Mouse (Mus musculus) intestine, embryonic 16.5 days (tissue): ENCODE measurements around the gene Taf8. TPM values are rescaled to one million over a fixed set of nuclear protein-coding genes. Genes with fewer than 3 reads are reported as not detected.

Experiments used
- ATAC-seq: fragments of 200-750 bp; cut with Nextera tagmentation; 2 replicates; pipeline ENCODE4 v1.8.0; 2017; ENCODE audit warnings: moderate TSS enrichment, moderate library complexity
- H3K27ac ChIP-seq: fragments of 300-500 bp; sonication (generic); 2 replicates; pipeline ENCODE4 v1.5.1; 2014; ENCODE audit warnings: mild to moderate bottlenecking, low read length
- H3K27me3 ChIP-seq: fragments of 300-500 bp; sonication (generic); replicated peaks from 2 replicates; pipeline ENCODE4 v1.6.1; 2014; ENCODE audit warnings: low read length, control low read depth, mixed read lengths; ENCODE audit not compliant: control insufficient read depth, insufficient read depth
- H3K36me3 ChIP-seq: fragments of 300-500 bp; sonication (generic); 2 replicates; pipeline ENCODE4 v1.6.1; 2014; ENCODE audit warnings: low read length, control low read depth; ENCODE audit not compliant: control insufficient read depth, insufficient read depth
- H3K4me1 ChIP-seq: fragments of 300-500 bp; sonication (generic); 2 replicates; pipeline ENCODE4 v1.6.1; 2014; ENCODE audit warnings: low read length, control low read depth, mixed read lengths; ENCODE audit not compliant: control insufficient read depth, insufficient read depth
- H3K4me2 ChIP-seq: fragments of 300-500 bp; sonication (generic); 2 replicates; pipeline ENCODE4 v1.6.1; 2014; ENCODE audit warnings: low read depth, low read length, control low read depth
- H3K4me3 ChIP-seq: fragments of 300-500 bp; sonication (generic); 2 replicates; pipeline ENCODE4 v1.5.1; 2014; ENCODE audit warnings: mild to moderate bottlenecking, low read length
- H3K9ac ChIP-seq: fragments of 300-500 bp; sonication (generic); 2 replicates; pipeline ENCODE4 v1.6.1; 2014; ENCODE audit warnings: low read depth, low read length
- H3K9me3 ChIP-seq: fragments of 300-500 bp; sonication (generic); 2 replicates; pipeline ENCODE4 v1.6.1; 2016; ENCODE audit warnings: low read length, control low read depth; ENCODE audit not compliant: control insufficient read depth
- WGBS: fragments of 180-500 bp; shearing (Covaris S2); extraction: QIAGEN DNeasy Blood & Tissue Kit; methylation state at CpG from one replicate; pipeline ENCODE4 v1.1.7; 2014; 5-methylcytosine and 5-hydroxymethylcytosine counted together
- polyA plus RNA-seq: library from polyadenylated mRNA; unstranded; fragments of >200 nt; fragmentation: Nextera tagmentation; extraction: Ambion mirVana; gene quantifications from 2 replicates; pipeline ENCODE4 v1.2.1, GENCODE M21; 2015

The Taf8 gene
- polyA plus RNA-seq, 1 experiment from 2014 or later, result 20.4 TPM

- peak overlapping the region; percentile 91 for H3K27ac ChIP-seq
- peak overlapping the region; percentile 24 for H3K4me2 ChIP-seq
- peak; percentile 79 for ATAC-seq
- H3K9me3 ChIP-seq, result no peaks in the 10 kb centered on the region
- WGBS, result 19% methylated on average over 8 of the region's 8 CpGs
- peak overlapping the region; percentile 12 for H3K9ac ChIP-seq
- H3K4me3 ChIP-seq, result no peak overlapping the region
- no peaks in the 10 kb centered on the region for H3K36me3 ChIP-seq
- no peaks in the 10 kb centered on the region for H3K27me3 ChIP-seq
- H3K4me1 ChIP-seq, result peaks cover 67% of the 10 kb centered on the region
Measured at GRCm38 (mm10) chr17:47448523-47449372, 53.3 kb downstream of the Taf8 start.

- H3K27me3 ChIP-seq, result no peaks in the 10 kb centered on the region
- H3K4me2 ChIP-seq, result no peak overlapping the region
- no peak for ATAC-seq
- H3K4me1 ChIP-seq, result peaks cover 58% of the 10 kb centered on the region
- 80% methylated on average over 11 of the region's 11 CpGs for WGBS
- H3K9ac ChIP-seq, result peak overlapping the region; percentile 37; the same call in 1 of the 2 replicates
- H3K4me3 ChIP-seq, result no peak overlapping the region
- H3K36me3 ChIP-seq, result no peaks in the 10 kb centered on the region
- H3K27ac ChIP-seq, result peak overlapping the region; percentile 77
- no peaks in the 10 kb centered on the region for H3K9me3 ChIP-seq
Measured at GRCm38 (mm10) chr17:47446561-47446960, 55.5 kb downstream of the Taf8 start.

- Histone ChIP-seq H3K36me3 (no peaks in the 10 kb centered on the region), H3K9me3 (no peaks in the 10 kb centered on the region), H3K4me3 (no peak overlapping the region), H3K27me3 (no peaks in the 10 kb centered on the region), H3K4me2 (peak overlapping the region; percentile 10; the same call in 1 of the 2 replicates), H3K9ac (peak overlapping the region; percentile 37; the same call in 1 of the 2 replicates), H3K27ac (peak overlapping the region; percentile 77), H3K4me1 (peaks cover 58% of the 10 kb centered on the region)
- WGBS, result 51% methylated on average over 9 of the region's 9 CpGs
- ATAC-seq, result no peak
Measured at GRCm38 (mm10) chr17:47446025-47446424, 56.1 kb downstream of the Taf8 start.

GRCm38 (mm10) chr17:47445518-47445917 is 56.6 kb downstream of the Taf8 start:
- Histone ChIP-seq H3K4me3 (no peak overlapping the region), H3K36me3 (no peaks in the 10 kb centered on the region), H3K27ac (peak overlapping the region; percentile 77), H3K4me1 (peaks cover 60% of the 10 kb centered on the region), H3K9me3 (no peaks in the 10 kb centered on the region), H3K4me2 (peak overlapping the region; percentile 10; the same call in 1 of the 2 replicates), H3K27me3 (no peaks in the 10 kb centered on the region), H3K9ac (0 out of 2 replicates have a peak overlapping the region, but pooled peaks have one; percentile 48)
- 55% methylated on average over 11 of the region's 11 CpGs for WGBS
- no peak for ATAC-seq

- Histone ChIP-seq H3K36me3 (no peaks in the 10 kb centered on the region), H3K4me2 (no peak overlapping the region), H3K27me3 (no peaks in the 10 kb centered on the region), H3K9ac (peak overlapping the region; percentile 11; the same call in 1 of the 2 replicates), H3K9me3 (no peaks in the 10 kb centered on the region), H3K4me3 (no peak overlapping the region), H3K4me1 (peaks cover 61% of the 10 kb centered on the region), H3K27ac (0 out of 2 replicates have a peak overlapping the region, but pooled peaks have one; percentile 33)
- 67% methylated on average over 6 of the region's 6 CpGs for WGBS
- ATAC-seq, result no peak
Measured at GRCm38 (mm10) chr17:47444113-47444512, 58.0 kb downstream of the Taf8 start.

- Histone ChIP-seq H3K27ac (peak overlapping the region; percentile 91), H3K9ac (peak overlapping the region; percentile 62), H3K4me2 (no peak overlapping the region), H3K27me3 (no peaks in the 10 kb centered on the region), H3K9me3 (no peaks in the 10 kb centered on the region), H3K4me3 (no peak overlapping the region), H3K4me1 (peaks cover 64% of the 10 kb centered on the region), H3K36me3 (no peaks in the 10 kb centered on the region)
- ATAC-seq, result no peak
- WGBS, result 82% methylated on average over 3 of the region's 3 CpGs
Measured at GRCm38 (mm10) chr17:47442271-47442670, 59.8 kb downstream of the Taf8 start.

- peak overlapping the region; percentile 62 for H3K9ac ChIP-seq
- 0 out of 2 replicates have a peak overlapping the region, but pooled peaks have one; percentile 2 for H3K4me2 ChIP-seq
- 54% methylated on average over 19 of the region's 19 CpGs for WGBS
- ATAC-seq, result peak; percentile 58
- no peaks in the 10 kb centered on the region for H3K9me3 ChIP-seq
- H3K27ac ChIP-seq, result peak overlapping the region; percentile 91
- H3K4me1 ChIP-seq, result peaks cover 62% of the 10 kb centered on the region
- 0 out of 2 replicates have a peak, but pooled peaks cover under 1% of the 10 kb centered on the region for H3K27me3 ChIP-seq
- H3K36me3 ChIP-seq, result no peaks in the 10 kb centered on the region
- H3K4me3 ChIP-seq, result no peak overlapping the region
Measured at GRCm38 (mm10) chr17:47441296-47442051, 60.6 kb downstream of the Taf8 start.

- H3K9ac ChIP-seq, result peak overlapping the region; percentile 62
Measured at GRCm38 (mm10) chr17:47440359-47440890, 61.7 kb downstream of the Taf8 start.

More at GRCm38 (mm10) chr17:47440359-47440890, 61.7 kb downstream of the Taf8 start:
- Histone ChIP-seq H3K9me3 (no peaks in the 10 kb centered on the region), H3K36me3 (no peaks in the 10 kb centered on the region), H3K4me3 (no peak overlapping the region), H3K27ac (peak overlapping the region; percentile 91), H3K4me1 (peaks cover 53% of the 10 kb centered on the region), H3K4me2 (peak overlapping the region; percentile 5; the same call in 1 of the 2 replicates), H3K27me3 (0 out of 2 replicates have a peak, but pooled peaks cover 3% of the 10 kb centered on the region)
- 24% methylated on average over 9 of the region's 9 CpGs for WGBS
- no peak for ATAC-seq
